ENCODE assay signal across 9 mouse cellular contexts in genomic region chr3:41021980-41022379, GRCm38 (mm10).
DNase-seq lines count a peak whose midpoint lies in the region; ATAC-seq lines count a peak whose summit lies in the region.
"Had no signal": no experiment of that assay in that cellular context is flagged by ENCODE, and none has a peak within 500 bp of the region (broad histone marks: within the 10 kb centered on the region; RNA-seq: fewer than 3 reads in every experiment).

No protein-coding gene starts in this region.

- no peak overlapping the region for H3K4me2 ChIP-seq in forebrain, embryonic 14.5 days (ENCODE audit: low read length)
- H3K4me2 ChIP-seq in forebrain, embryonic 12.5 days = no peak overlapping the region

- peak; percentile 78; the same call in 1 of the 2 replicates for ATAC-seq in forebrain, embryonic 14.5 days
- no peak for ATAC-seq in forebrain, embryonic 12.5 days (ENCODE audit: low FRiP score)

- H3K4me3 ChIP-seq in forebrain, embryonic 14.5 days (ENCODE audit: low read depth, low read length) = no peak overlapping the region
- H3K4me3 ChIP-seq in forebrain, embryonic 12.5 days (replicated peaks) = no peak overlapping the region
- H3K4me3 ChIP-seq: myocyte had no signal

- H3K27me3 ChIP-seq in forebrain, embryonic 14.5 days (replicated peaks; ENCODE audit: control insufficient read depth, insufficient read depth, low read length) = no peaks in the 10 kb centered on the region
- no peaks in the 10 kb centered on the region for H3K27me3 ChIP-seq in forebrain, embryonic 12.5 days

- H3K9me3 ChIP-seq in forebrain, embryonic 14.5 days (replicated peaks; ENCODE audit: control insufficient read depth, low read length) = no peaks in the 10 kb centered on the region
- no peaks in the 10 kb centered on the region for H3K9me3 ChIP-seq in forebrain, embryonic 12.5 days

- H3K4me1 ChIP-seq in forebrain, embryonic 14.5 days (ENCODE audit: control insufficient read depth, insufficient read depth, low read length) = no peaks in the 10 kb centered on the region
- no peaks in the 10 kb centered on the region for H3K4me1 ChIP-seq in forebrain, embryonic 12.5 days

- no peak overlapping the region for H3K9ac ChIP-seq in forebrain, embryonic 14.5 days (ENCODE audit: low read length)
- no peak overlapping the region for H3K9ac ChIP-seq in forebrain, embryonic 12.5 days

- no peaks in the 10 kb centered on the region for H3K36me3 ChIP-seq in forebrain, embryonic 14.5 days (ENCODE audit: control insufficient read depth, insufficient read depth, low read length)
- H3K36me3 ChIP-seq in forebrain, embryonic 12.5 days (replicated peaks) = no peaks in the 10 kb centered on the region

- no peak overlapping the region for H3K27ac ChIP-seq in forebrain, embryonic 14.5 days (ENCODE audit: low read depth, low read length)
- no peak overlapping the region for H3K27ac ChIP-seq in forebrain, embryonic 12.5 days

- WGBS in forebrain, embryonic 14.5 days = 30% methylated on average over 6 of the region's 6 CpGs
- 63% methylated on average over 6 of the region's 6 CpGs for WGBS in forebrain, embryonic 12.5 days

- DNase-seq in forebrain, embryonic 14.5 days (ENCODE audit: low spot score) = peak; percentile 86
- DNase-seq in 3T3-L1 (ENCODE audit: low read depth, low spot score) = peak; percentile 44
- DNase-seq in cerebellum, postnatal 14 days = peak; percentile 31 to 63
- DNase-seq in layer of hippocampus, adult 18-20 months (ENCODE audit: low spot score in 2 of 2) = peak; percentile 43 to 84
- no peak for DNase-seq in c-Kit-positive CD71-positive TER-119-positive erythroid progenitor cells, embryonic 14.5 days (ENCODE audit: low spot score)
- no peak for DNase-seq in lung, postnatal 4 days
- DNase-seq in ovary, postnatal 14 days (ENCODE audit: low spot score) = no peak

Comparison
In these comparisons a context has a peak if more than half of its experiments do, and no peak if none do; other contexts are left out.
1. DNase-seq: peak in forebrain, embryonic 14.5 days (single experiment), 3T3-L1 (single experiment), cerebellum, postnatal 14 days (2 of 2) and layer of hippocampus, adult 18-20 months (2 of 2); none in c-Kit-positive CD71-positive TER-119-positive erythroid progenitor cells, embryonic 14.5 days (single experiment), lung, postnatal 4 days (0 of 2) and ovary, postnatal 14 days (single experiment).